Mouse (Mus musculus) E14TG2a.4 (cell line): Measurements from ENCODE around the gene Foxp1.

Source experiments
- H3K27me3 ChIP-seq: 2 replicates; pipeline ENCODE4 v1.6.1; 2014; ENCODE audit warnings: low read length, control low read depth; ENCODE audit not compliant: insufficient read depth
- H3K36me3 ChIP-seq: 2 replicates; pipeline ENCODE4 v1.6.1; 2014; ENCODE audit warnings: low read length, control low read depth; ENCODE audit not compliant: insufficient read depth
- H3K4me1 ChIP-seq: replicated peaks from 2 replicates; pipeline ENCODE4 v1.6.1; 2014; ENCODE audit warnings: low read depth, low read length, control low read depth
- H3K4me3 ChIP-seq: replicated peaks from 2 replicates; pipeline ENCODE4 v1.5.1; 2014; ENCODE audit warnings: mild to moderate bottlenecking, low read length
- H3K9me3 ChIP-seq: 2 replicates; pipeline ENCODE4 v1.6.1; 2014; ENCODE audit warnings: low read length, control low read depth
- CTCF ChIP-seq: conservative IDR thresholded peaks from 2 replicates; pipeline ENCODE4 v1.5.1; 2014; ENCODE audit warnings: low read length
- NANOG ChIP-seq: IDR thresholded peaks from 2 replicates; pipeline ENCODE4 v1.6.1; 2014; ENCODE audit warnings: borderline replicate concordance, low read length, mixed read lengths
- POU5F1 ChIP-seq: IDR thresholded peaks from 2 replicates; pipeline ENCODE4 v1.6.1; 2014; ENCODE audit warnings: low read length, borderline replicate concordance

Gene Foxp1

GRCm38 (mm10) chr6:99319415-99320405, 202.8 kb downstream of the Foxp1 start:
- Histone ChIP-seq H3K27me3 (peaks cover 3% of the 10 kb centered on the region; the same call in 1 of the 2 replicates), H3K4me3 (no peak overlapping the region), H3K9me3 (no peaks in the 10 kb centered on the region), H3K36me3 (no peaks in the 10 kb centered on the region), H3K4me1 (peaks cover 9% of the 10 kb centered on the region)
- TF ChIP-seq POU5F1: no peak
- no peak for TF ChIP-seq NANOG
- TF ChIP-seq CTCF: no peak

- Histone ChIP-seq H3K27me3 (no peaks in the 10 kb centered on the region), H3K4me1 (peaks cover 13% of the 10 kb centered on the region), H3K36me3 (no peaks in the 10 kb centered on the region), H3K4me3 (no peak overlapping the region), H3K9me3 (no peaks in the 10 kb centered on the region)
- no peak for TF ChIP-seq POU5F1
Measured at GRCm38 (mm10) chr6:99314746-99315145, 207.8 kb downstream of the Foxp1 start.

- no peaks in the 10 kb centered on the region for H3K9me3 ChIP-seq
- no peaks in the 10 kb centered on the region for H3K36me3 ChIP-seq
- TF ChIP-seq CTCF: no peak
- TF ChIP-seq NANOG: no peak
- TF ChIP-seq POU5F1: no peak
- H3K4me3 ChIP-seq: no peak overlapping the region
- peaks cover 13% of the 10 kb centered on the region for H3K4me1 ChIP-seq
- H3K27me3 ChIP-seq: no peaks in the 10 kb centered on the region; the same call in 1 of the 2 replicates
Measured at GRCm38 (mm10) chr6:99310529-99310928, 212.0 kb downstream of the Foxp1 start.

GRCm38 (mm10) chr6:99310171-99310500, 212.4 kb downstream of the Foxp1 start:
- Histone ChIP-seq H3K4me1 (peaks cover 13% of the 10 kb centered on the region), H3K4me3 (no peak overlapping the region), H3K36me3 (no peaks in the 10 kb centered on the region), H3K27me3 (no peaks in the 10 kb centered on the region; the same call in 1 of the 2 replicates), H3K9me3 (no peaks in the 10 kb centered on the region)
- TF ChIP-seq NANOG: peak; percentile 25; the same call in 1 of the 2 replicates
- TF ChIP-seq CTCF: no peak
- TF ChIP-seq POU5F1: peak; percentile 67; the same call in 1 of the 2 replicates

GRCm38 (mm10) chr6:99309466-99310170, 212.9 kb downstream of the Foxp1 start:
- Histone ChIP-seq H3K9me3 (no peaks in the 10 kb centered on the region), H3K27me3 (no peaks in the 10 kb centered on the region; the same call in 1 of the 2 replicates), H3K36me3 (no peaks in the 10 kb centered on the region), H3K4me1 (peaks cover 13% of the 10 kb centered on the region), H3K4me3 (no peak overlapping the region)
- no peak for TF ChIP-seq NANOG
- no peak for TF ChIP-seq POU5F1
- TF ChIP-seq CTCF: no peak

- TF ChIP-seq NANOG (no peak), POU5F1 (no peak), CTCF (no peak)
- peaks cover 10% of the 10 kb centered on the region for H3K4me1 ChIP-seq
- no peaks in the 10 kb centered on the region for H3K36me3 ChIP-seq
Measured at GRCm38 (mm10) chr6:99305751-99306150, 216.8 kb downstream of the Foxp1 start.

GRCm38 (mm10) chr6:99305236-99305635, 217.3 kb downstream of the Foxp1 start:
- no peaks in the 10 kb centered on the region for H3K9me3 ChIP-seq
- no peak for TF ChIP-seq POU5F1
- TF ChIP-seq CTCF: no peak
- no peak for TF ChIP-seq NANOG
- H3K27me3 ChIP-seq: no peaks in the 10 kb centered on the region; the same call in 1 of the 2 replicates
- no peaks in the 10 kb centered on the region for H3K36me3 ChIP-seq
- H3K4me3 ChIP-seq: no peak overlapping the region
- peaks cover 6% of the 10 kb centered on the region for H3K4me1 ChIP-seq

More at GRCm38 (mm10) chr6:99305751-99306150, 216.8 kb downstream of the Foxp1 start:
- no peaks in the 10 kb centered on the region for H3K9me3 ChIP-seq
- no peak overlapping the region for H3K4me3 ChIP-seq
- no peaks in the 10 kb centered on the region; the same call in 1 of the 2 replicates for H3K27me3 ChIP-seq
